In the genomic region with DNA sequence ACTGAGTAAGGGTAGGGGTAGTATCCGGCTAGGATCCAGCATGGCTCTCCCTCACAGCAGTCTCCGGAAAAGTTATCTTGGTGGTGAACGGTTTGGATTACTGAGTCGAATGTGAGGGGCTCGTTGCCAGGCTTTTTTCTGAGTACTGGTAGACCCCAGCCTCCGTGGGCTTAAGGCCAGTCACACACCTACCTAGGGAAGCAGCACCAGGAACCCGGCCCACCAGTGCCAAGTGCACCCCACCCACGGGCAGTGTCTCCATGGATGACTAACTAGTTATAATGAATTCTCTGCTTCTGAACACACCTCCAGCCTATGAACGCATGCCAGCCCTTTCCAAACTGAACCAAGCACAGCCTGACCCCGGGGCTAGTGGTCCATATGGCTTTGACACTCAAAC, we compare ENCODE assay signal across 8 mouse cellular contexts. TPM values are rescaled to one million over a fixed set of nuclear protein-coding genes. Genes with fewer than 3 reads are reported as not detected.
DNase-seq lines count a peak whose midpoint lies in the region; ATAC-seq and TF ChIP-seq lines count a peak whose summit lies in the region.

No protein-coding gene starts in this region.

- H3K27ac ChIP-seq in layer of hippocampus, adult 2 months: peak overlapping the region; percentile 91; the same call in 1 of the 2 replicates
- no peak overlapping the region for H3K27ac ChIP-seq in forebrain, embryonic 12.5 days
- H3K27ac ChIP-seq in hindbrain, embryonic 16.5 days (ENCODE audit: low read depth, low read length): no peak overlapping the region
- H3K27ac ChIP-seq in midbrain, embryonic 15.5 days: no peak overlapping the region

- peak overlapping the region; percentile 89 for H3K4me3 ChIP-seq in layer of hippocampus, adult 2 months
- H3K4me3 ChIP-seq in forebrain, embryonic 12.5 days (replicated peaks): peak overlapping the region; percentile 60
- H3K4me3 ChIP-seq in hindbrain, embryonic 16.5 days (ENCODE audit: low read length): peak overlapping the region; percentile 77
- peak overlapping the region; percentile 85 for H3K4me3 ChIP-seq in midbrain, embryonic 15.5 days

- H3K9me3 ChIP-seq in forebrain, embryonic 12.5 days: no peaks in the 10 kb centered on the region
- H3K9me3 ChIP-seq in hindbrain, embryonic 16.5 days (ENCODE audit: control insufficient read depth, low read length): no peaks in the 10 kb centered on the region
- no peaks in the 10 kb centered on the region for H3K9me3 ChIP-seq in midbrain, embryonic 15.5 days

- 8% methylated on average over 10 of the region's 10 CpGs for WGBS in forebrain, embryonic 12.5 days
- 7% methylated on average over 10 of the region's 10 CpGs for WGBS in hindbrain, embryonic 16.5 days
- 7% methylated on average over 10 of the region's 10 CpGs for WGBS in midbrain, embryonic 15.5 days

- no peak for ATAC-seq in forebrain, embryonic 12.5 days (ENCODE audit: low FRiP score)
- ATAC-seq in hindbrain, embryonic 16.5 days: peak; percentile 5; the same call in 1 of the 2 replicates
- ATAC-seq in midbrain, embryonic 15.5 days (replicated peaks): 0 out of 2 replicates have a peak, but pooled peaks have one; percentile 18

- TF ChIP-seq CTCF in layer of hippocampus, adult 2 months (conservative IDR thresholded peaks at IDR 0.05): no peak

- H3K36me3 ChIP-seq in forebrain, embryonic 12.5 days (replicated peaks): no peaks in the 10 kb centered on the region
- H3K36me3 ChIP-seq in hindbrain, embryonic 16.5 days (ENCODE audit: control insufficient read depth, insufficient read depth, low read length): no peaks in the 10 kb centered on the region
- no peaks in the 10 kb centered on the region for H3K36me3 ChIP-seq in midbrain, embryonic 15.5 days (replicated peaks)

- H3K4me2 ChIP-seq in forebrain, embryonic 12.5 days: peak overlapping the region; percentile 92
- H3K4me2 ChIP-seq in hindbrain, embryonic 16.5 days (ENCODE audit: low read length): peak overlapping the region; percentile 99
- H3K4me2 ChIP-seq in midbrain, embryonic 15.5 days: peak overlapping the region; percentile 100

- peak overlapping the region; percentile 63 for H3K9ac ChIP-seq in forebrain, embryonic 12.5 days
- H3K9ac ChIP-seq in hindbrain, embryonic 16.5 days (ENCODE audit: low read depth, low read length): peak overlapping the region; percentile 81; the same call in 1 of the 2 replicates
- 0 out of 2 replicates have a peak overlapping the region, but pooled peaks have one; percentile 72 for H3K9ac ChIP-seq in midbrain, embryonic 15.5 days

- H3K4me1 ChIP-seq in forebrain, embryonic 12.5 days: peaks cover 30% of the 10 kb centered on the region
- H3K4me1 ChIP-seq in hindbrain, embryonic 16.5 days (ENCODE audit: control insufficient read depth, insufficient read depth, low read depth, low read length): peaks cover 18% of the 10 kb centered on the region
- peaks cover 25% of the 10 kb centered on the region for H3K4me1 ChIP-seq in midbrain, embryonic 15.5 days

- peaks cover 58% of the 10 kb centered on the region for H3K27me3 ChIP-seq in forebrain, embryonic 12.5 days
- H3K27me3 ChIP-seq in hindbrain, embryonic 16.5 days (replicated peaks; ENCODE audit: control insufficient read depth, insufficient read depth, low read length): peaks cover 2% of the 10 kb centered on the region; the same call in 1 of the 2 replicates
- H3K27me3 ChIP-seq in midbrain, embryonic 15.5 days (replicated peaks): peaks cover 15% of the 10 kb centered on the region

- peak in 1 of 2 experiments; percentile 36 for DNase-seq in layer of hippocampus, adult 2 months (ENCODE audit: low spot score in 2 of 2)
- DNase-seq in layer of hippocampus, postnatal 14 days (ENCODE audit: low spot score in 2 of 2): no peak
- DNase-seq in yolk sac, embryonic 10.5 days (ENCODE audit: low spot score): no peak
- DNase-seq in urinary bladder, adult 18-20 months (ENCODE audit: low spot score in 2 of 2): no peak
- no peak for DNase-seq in c-Kit-positive CD71-positive TER-119-positive erythroid progenitor cells, embryonic 14.5 days (ENCODE audit: low spot score)

RNA-seq across cellular contexts. Expression of gene Cacna2d3, which starts 1.6 kb away (rescaled TPM):
- 100 to 1,000 TPM in 1 of 2 experiments, 10 to 100 TPM in 1; 98.7 to 101 TPM for total RNA-seq in layer of hippocampus, adult 2 months (2021)
- 100 to 1,000 TPM; 115 to 117 TPM for total RNA-seq in layer of hippocampus, postnatal 14 days (2021)
- 10.9 and 15.3 TPM in 2 replicates for polyA plus RNA-seq in forebrain, embryonic 12.5 days (2016; fragmentation: Nextera tagmentation; extraction: Ambion mirVana)
- 32.8 and 43.8 TPM in 2 replicates for polyA plus RNA-seq in hindbrain, embryonic 16.5 days (2015; fragmentation: Nextera tagmentation; extraction: Ambion mirVana)
- polyA plus RNA-seq in midbrain, embryonic 15.5 days (2015; fragmentation: Nextera tagmentation; extraction: Ambion mirVana): 41.1 and 41.9 TPM in 2 replicates
